Mouse (Mus musculus): ENCODE results near the gene Pias3. TPM values are rescaled to one million over a fixed set of nuclear protein-coding genes. Genes with fewer than 3 reads are reported as not detected.

The Pias3 gene
- total and polyA plus RNA-seq, 3 experiments = 5.9 to 21.4 (median 13.1) TPM

DNA sequence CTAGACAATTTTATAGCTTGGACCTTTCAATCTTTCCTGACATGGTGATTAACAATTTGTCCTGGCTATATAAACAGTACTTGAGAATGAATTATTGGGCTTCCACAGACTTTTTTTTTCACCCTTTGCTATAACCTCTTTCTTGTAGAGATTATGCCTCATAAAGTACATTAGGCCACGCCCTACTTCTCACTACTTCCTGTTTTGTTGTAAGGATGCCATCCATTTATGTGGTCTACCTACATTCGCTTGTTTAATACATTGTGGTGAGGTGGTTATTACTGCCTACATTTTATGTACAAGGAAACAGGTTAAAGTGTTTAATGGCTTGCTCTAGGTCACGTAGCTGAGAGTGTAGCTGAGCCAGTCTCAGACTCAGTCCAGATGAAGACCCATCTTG, 21.0 kb upstream of the Pias3 start:
- dilution Hi-C loops (cut with MboI; ENCODE audit: extremely low pct_ligation_motif_present, extremely low pct_unique_long_range_greater_than_20kb, low sequenced_read_pairs) = no loop called here
- H3K4me3 ChIP-seq (replicated peaks in 1 of 3; ENCODE audit: low read depth in 2 of 3, low read length in 2 of 3, poor library complexity in 1 of 3) = no peak overlapping the region
- in situ Hi-C loops (cut with MboI; ENCODE audit: low pct_ligation_motif_present, low pct_unique_long_range_greater_than_20kb, low sequenced_read_pairs) = no loop called here

DNA sequence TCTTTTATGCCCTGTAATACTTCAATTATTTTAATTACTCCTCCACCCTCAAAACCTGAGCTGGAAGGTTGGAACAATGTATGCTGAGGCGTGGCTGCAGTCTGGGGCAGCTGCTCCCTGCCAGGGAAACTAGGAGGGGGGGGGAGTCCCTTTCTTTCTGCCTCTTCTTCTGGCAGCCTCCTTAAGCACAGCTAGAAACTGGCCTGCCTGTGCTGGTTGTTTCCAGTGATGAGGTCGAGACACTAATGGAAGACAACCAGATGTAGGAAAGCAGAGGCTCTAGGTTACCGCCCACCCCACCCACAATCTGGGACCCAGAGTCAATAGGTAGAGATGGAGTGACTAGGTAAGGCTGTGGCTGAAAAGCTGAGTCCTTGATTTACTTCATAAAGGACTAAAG, 20.5 kb upstream of the Pias3 start:
- in situ Hi-C loops (cut with MboI; ENCODE audit: low pct_ligation_motif_present, low pct_unique_long_range_greater_than_20kb, low sequenced_read_pairs) = no loop called here
- no peaks in the 10 kb centered on the region for H3K79me2 ChIP-seq (replicated peaks; ENCODE audit: control insufficient read depth, extremely low read depth, insufficient read depth, poor library complexity, severe bottlenecking)
- dilution Hi-C loops (cut with MboI; ENCODE audit: extremely low pct_ligation_motif_present, extremely low pct_unique_long_range_greater_than_20kb, low sequenced_read_pairs) = no loop called here
- TF ChIP-seq ETS1 (conservative IDR thresholded peaks at IDR 0.05; ENCODE audit: low read depth, low read length) (peak; percentile 24; the same call in 1 of the 2 replicates), ELF1 (IDR thresholded peaks at IDR 0.05; ENCODE audit: low read depth, low read length) (no peak), TCF12 (IDR thresholded peaks at IDR 0.05; ENCODE audit: low read depth, low read length) (peak; percentile 52; the same call in 1 of the 2 replicates), MAZ (IDR thresholded peaks at IDR 0.05; ENCODE audit: low read depth, low read length) (0 out of 2 replicates have a peak, but pooled peaks have one; percentile 23)
- H3K9ac ChIP-seq (ENCODE audit: insufficient read depth, low read depth) = 0 out of 2 replicates have a peak overlapping the region, but pooled peaks have one; percentile 2
- H3K27me3 ChIP-seq (replicated peaks) = peaks cover 10% of the 10 kb centered on the region
- peak overlapping the region; percentile 45 for H3K4me2 ChIP-seq (ENCODE audit: insufficient read depth, low read depth, poor library complexity, severe bottlenecking)
- DNase-seq (ENCODE audit: extremely low read depth) = peak; percentile 44
- H3K4me3 ChIP-seq (replicated peaks in 1 of 3; ENCODE audit: low read depth in 2 of 3, low read length in 2 of 3, poor library complexity in 1 of 3) = no peak overlapping the region
- no peaks in the 10 kb centered on the region for H3K36me3 ChIP-seq (replicated peaks in 1 of 2; ENCODE audit: control insufficient read depth in 1 of 2, insufficient read depth in 1 of 2, low read length in 1 of 2)
- H3K4me1 ChIP-seq (ENCODE audit: control insufficient read depth in 1 of 2, insufficient read depth in 2 of 2) = peaks cover 40 to 61% of the 10 kb centered on the region in 2 experiments
- H3K27ac ChIP-seq (ENCODE audit: insufficient read depth, low read depth) = peak overlapping the region; percentile 67
- no peaks in the 10 kb centered on the region for H3K9me3 ChIP-seq (replicated peaks; ENCODE audit: low read length)

More for the DNA sequence above, 21.0 kb upstream of the Pias3 start:
- Histone ChIP-seq H3K36me3 (replicated peaks in 1 of 2; ENCODE audit: control insufficient read depth in 1 of 2, insufficient read depth in 1 of 2, low read length in 1 of 2) (no peaks in the 10 kb centered on the region), H3K9me3 (replicated peaks; ENCODE audit: low read length) (no peaks in the 10 kb centered on the region), H3K4me2 (ENCODE audit: insufficient read depth, low read depth, poor library complexity, severe bottlenecking) (peak overlapping the region; percentile 63), H3K27me3 (replicated peaks) (peaks cover 12% of the 10 kb centered on the region), H3K79me2 (replicated peaks; ENCODE audit: control insufficient read depth, extremely low read depth, insufficient read depth, poor library complexity, severe bottlenecking) (no peaks in the 10 kb centered on the region), H3K27ac (ENCODE audit: insufficient read depth, low read depth) (peak overlapping the region; percentile 62; the same call in 1 of the 2 replicates), H3K9ac (ENCODE audit: insufficient read depth, low read depth) (0 out of 2 replicates have a peak overlapping the region, but pooled peaks have one; percentile 2), H3K4me1 (ENCODE audit: control insufficient read depth in 1 of 2, insufficient read depth in 2 of 2) (peaks cover 35 to 61% of the 10 kb centered on the region in 2 experiments)
- TF ChIP-seq ELF1 (IDR thresholded peaks at IDR 0.05; ENCODE audit: low read depth, low read length) (peak; percentile 53), TBP (conservative IDR thresholded peaks at IDR 0.05; ENCODE audit: low read depth, low read length) (0 out of 2 replicates have a peak, but pooled peaks have one; percentile 52), PAX5 (IDR thresholded peaks at IDR 0.05; ENCODE audit: low read length) (no peak)
- no peak for DNase-seq (ENCODE audit: extremely low read depth)

DNA sequence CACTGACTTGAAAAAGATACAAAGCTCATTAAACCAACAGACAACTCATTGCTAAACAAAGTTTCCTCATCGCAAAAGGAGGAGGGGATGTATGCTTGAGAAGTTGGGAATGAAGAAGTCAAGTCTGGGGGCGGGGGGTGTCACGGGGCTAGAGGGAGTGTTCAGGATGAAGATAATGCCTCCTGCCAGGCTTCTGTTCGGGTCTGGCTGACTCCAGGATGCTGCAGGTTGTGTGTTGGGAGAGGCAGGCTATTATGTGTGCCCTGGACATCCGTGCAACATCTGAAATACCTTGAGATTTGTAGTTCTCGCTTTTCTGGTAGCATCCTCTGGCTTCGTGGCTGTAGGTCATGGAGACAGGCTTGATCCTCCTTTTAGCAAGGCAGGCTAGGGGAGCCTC, 17.7 kb upstream of the Pias3 start:
- Histone ChIP-seq H3K4me3 (replicated peaks in 1 of 3; ENCODE audit: low read depth in 2 of 3, low read length in 2 of 3, poor library complexity in 1 of 3) (no peak overlapping the region), H3K9me3 (replicated peaks; ENCODE audit: low read length) (no peaks in the 10 kb centered on the region), H3K79me2 (replicated peaks; ENCODE audit: control insufficient read depth, extremely low read depth, insufficient read depth, poor library complexity, severe bottlenecking) (no peaks in the 10 kb centered on the region), H3K27me3 (replicated peaks) (no peaks in the 10 kb centered on the region), H3K27ac (ENCODE audit: insufficient read depth, low read depth) (no peak overlapping the region), H3K4me2 (ENCODE audit: insufficient read depth, low read depth, poor library complexity, severe bottlenecking) (no peak overlapping the region), H3K4me1 (ENCODE audit: control insufficient read depth in 1 of 2, insufficient read depth in 2 of 2) (peaks cover 39 to 79% of the 10 kb centered on the region in 2 experiments), H3K36me3 (replicated peaks in 1 of 2; ENCODE audit: control insufficient read depth in 1 of 2, insufficient read depth in 1 of 2, low read length in 1 of 2) (peaks cover 0 to 3% of the 10 kb centered on the region in 2 experiments), H3K9ac (ENCODE audit: insufficient read depth, low read depth) (no peak overlapping the region)
- TF ChIP-seq UBTF (IDR thresholded peaks at IDR 0.05; ENCODE audit: low read depth, low read length) (no peak), USF2 (conservative IDR thresholded peaks at IDR 0.05; ENCODE audit: low read depth, low read length) (no peak)
- dilution Hi-C loops (cut with MboI; ENCODE audit: extremely low pct_ligation_motif_present, extremely low pct_unique_long_range_greater_than_20kb, low sequenced_read_pairs) (no loop called here), in situ Hi-C loops (cut with MboI; ENCODE audit: low pct_ligation_motif_present, low pct_unique_long_range_greater_than_20kb, low sequenced_read_pairs) (no loop called here)
- no peak for DNase-seq (ENCODE audit: extremely low read depth)
